Mouse (Mus musculus) sigmoid colon, adult 10 weeks (tissue): ENCODE measurements around the gene Ccdc24. TPM values are rescaled to one million over a fixed set of nuclear protein-coding genes. Genes with fewer than 3 reads are reported as not detected.

Experiments
- polyA plus RNA-seq: library from polyadenylated mRNA; stranded (reverse); fragments of 350-450 nt; fragmentation: Illumina TruSeq; extraction: RNeasy Lipid Tissue Mini Kit (QIAGEN cat#74804); gene quantifications from one replicate; pipeline ENCODE4 v1.2.3, GENCODE M21; 2014; ENCODE audit warnings: low read depth, low replicate concordance

The Ccdc24 gene
- polyA plus RNA-seq: not detected

GRCm38 (mm10) chr4:117872471-117872886 lies at the start of gene Ccdc24:
Gene Ccdc24 (minus strand): TSS chr4:117872557.

GRCm38 (mm10) chr4:117914591-117915442 lies 42.5 kb upstream of the Ccdc24 start, which contains the start of gene Ipo13:
Gene Ipo13 (minus strand): TSS chr4:117914999.

GRCm38 (mm10) chr4:117891738-117892161 lies 19.4 kb upstream of the Ccdc24 start, which contains the start of gene Dph2:
Gene Dph2 (minus strand): TSS chr4:117892032.

GRCm38 (mm10) chr4:117887133-117887532 lies 14.8 kb upstream of the Ccdc24 start, which contains the start of gene Atp6v0b:
Gene Atp6v0b (minus strand): TSS chr4:117887333.

GRCm38 (mm10) chr4:117882701-117883691 lies 10.6 kb upstream of the Ccdc24 start, which contains the start of gene B4galt2:
Gene B4galt2 (minus strand): TSS chr4:117883487.

GRCm38 (mm10) chr4:117834457-117834844 lies 37.9 kb downstream of the Ccdc24 start, which contains the start of gene Slc6a9:
Gene Slc6a9 (plus strand): TSS chr4:117834506.

Other genes starting within 250 kb of the Ccdc24 start
- gene Dmap1, start 190.3 kb downstream of the Ccdc24 start, polyA plus RNA-seq: 0.57 TPM
- not detected for gene Gm12845, start 148.1 kb downstream of the Ccdc24 start, polyA plus RNA-seq
- gene Klf17, start 106.9 kb downstream of the Ccdc24 start, polyA plus RNA-seq: not detected
- 1.7 TPM for gene Slc6a9, start 38.1 kb downstream of the Ccdc24 start, polyA plus RNA-seq
- not detected for gene B4galt2, start 10.9 kb upstream of the Ccdc24 start, polyA plus RNA-seq
- 79.8 TPM for gene Atp6v0b, start 14.8 kb upstream of the Ccdc24 start, polyA plus RNA-seq
- gene Dph2, start 19.5 kb upstream of the Ccdc24 start, polyA plus RNA-seq: 2.6 TPM
- 1.6 TPM for gene Ipo13, start 42.4 kb upstream of the Ccdc24 start, polyA plus RNA-seq
- gene Artn, start 57.2 kb upstream of the Ccdc24 start, polyA plus RNA-seq: 1.5 TPM